Mouse (Mus musculus) right cerebral cortex, postnatal 36 days (tissue): ENCODE results near the gene Zfp655.
"Not testable (repeated sequence)": the region's sequence is repeated elsewhere in the genome, so short reads cannot be mapped to it uniquely, and the experiment has no call there.

Experiments used
- DNase-seq, 2 experiments: peaks; one replicate each; pipeline ENCODE4 v3.0.0; 2022; ENCODE audit warnings: low spot score in 2 of 2, mixed read lengths in 1 of 2

The Zfp655 gene

DNA sequence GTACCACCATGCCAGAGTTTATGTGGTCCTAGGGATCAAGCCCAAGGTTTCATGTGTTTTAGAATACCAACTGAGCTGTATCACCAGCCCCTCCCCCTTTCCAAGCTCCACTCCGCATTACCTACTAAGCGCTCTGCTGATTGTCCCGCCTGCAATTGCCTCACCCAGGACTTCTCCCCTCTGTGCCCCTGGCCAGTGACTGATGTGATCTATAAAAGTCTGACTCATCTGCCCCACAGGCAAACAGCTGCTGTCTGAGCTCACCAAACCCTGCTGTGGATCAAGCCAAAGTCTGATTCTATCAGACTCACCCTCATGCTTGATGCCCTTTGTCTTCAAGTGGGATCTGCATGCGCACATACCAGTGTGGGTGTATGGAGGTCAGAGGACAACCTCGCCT, 8.7 kb upstream of the Zfp655 start:
- DNase-seq, result no peak

DNA sequence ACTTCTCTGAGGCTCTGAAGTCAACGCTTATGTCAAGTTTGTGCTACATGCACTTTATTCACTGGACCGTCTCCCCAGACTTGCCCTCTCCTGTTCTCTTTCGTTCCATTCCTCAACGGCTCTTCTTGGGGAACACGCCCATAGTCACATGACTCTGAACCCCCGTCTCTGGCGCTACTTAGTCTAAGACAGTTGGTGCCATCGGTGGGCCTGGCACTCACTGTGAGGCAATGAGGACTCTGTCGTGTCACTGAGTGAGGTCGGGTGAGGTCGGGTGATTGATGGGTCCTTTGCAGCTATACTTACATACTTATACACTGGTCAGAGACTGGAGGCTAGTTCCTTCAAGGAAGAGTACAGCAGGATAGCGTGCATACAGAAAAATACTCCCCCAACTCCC, 8.1 kb upstream of the Zfp655 start:
- no peak for DNase-seq

DNA sequence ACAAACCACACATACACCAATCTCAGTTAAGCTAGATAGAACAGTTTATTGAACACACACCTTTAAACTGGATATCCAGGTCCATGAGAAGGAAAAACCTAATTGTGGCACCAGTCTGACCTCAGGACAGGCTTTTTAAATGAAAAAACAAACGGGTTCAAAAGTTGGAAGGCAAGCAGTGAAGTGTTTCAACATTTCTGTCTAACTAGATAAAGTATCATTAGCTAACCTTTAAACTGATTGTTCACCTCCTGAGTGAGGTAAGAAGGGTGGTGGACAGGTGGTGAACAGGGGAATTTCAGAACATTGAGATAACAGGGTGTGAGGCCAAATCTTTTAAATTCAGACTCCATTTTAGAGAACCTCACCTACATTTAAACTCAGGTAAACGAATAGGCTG, 5.1 kb upstream of the Zfp655 start:
- no peak for DNase-seq

DNA sequence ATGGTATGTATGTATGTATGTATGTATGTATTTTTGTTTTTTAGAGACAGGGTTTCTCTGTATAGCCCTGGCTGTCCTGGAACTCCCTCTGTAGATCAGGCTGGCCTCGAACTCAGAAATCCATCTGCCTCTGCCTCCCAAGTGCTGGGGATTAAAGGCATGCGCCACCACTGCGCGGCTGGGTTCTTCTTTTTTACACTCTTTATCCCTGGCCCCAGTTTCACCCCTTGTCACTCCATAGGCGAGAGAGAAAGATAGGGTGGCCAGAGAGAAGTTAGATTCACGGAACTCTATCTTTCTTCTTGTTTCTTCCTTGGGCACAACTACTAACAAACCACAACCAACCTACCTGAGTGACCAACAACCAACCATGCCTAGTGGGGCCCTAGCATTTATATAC, 2.2 kb upstream of the Zfp655 start:
- DNase-seq, result not testable (repeated sequence)

DNA sequence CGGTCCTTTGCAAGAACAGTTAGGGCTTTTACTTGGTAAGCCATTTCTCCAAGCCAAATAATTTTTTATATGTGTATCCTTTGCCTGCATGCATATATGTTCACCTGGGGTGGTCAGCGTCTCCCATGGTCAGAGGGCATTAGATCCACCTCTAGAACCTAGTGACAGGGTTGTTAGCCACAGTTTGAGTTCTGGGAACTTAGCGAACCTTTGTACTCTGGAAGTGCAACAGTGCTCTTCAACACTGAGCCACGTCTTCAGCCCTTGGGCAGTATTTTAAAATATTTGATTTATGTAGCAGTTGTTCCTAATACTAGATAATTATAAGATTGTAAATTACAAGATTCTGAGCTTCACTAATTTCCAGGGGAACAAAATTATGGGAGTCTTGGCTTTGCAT, 874 bp upstream of the Zfp655 start:
- no peak for DNase-seq

DNA sequence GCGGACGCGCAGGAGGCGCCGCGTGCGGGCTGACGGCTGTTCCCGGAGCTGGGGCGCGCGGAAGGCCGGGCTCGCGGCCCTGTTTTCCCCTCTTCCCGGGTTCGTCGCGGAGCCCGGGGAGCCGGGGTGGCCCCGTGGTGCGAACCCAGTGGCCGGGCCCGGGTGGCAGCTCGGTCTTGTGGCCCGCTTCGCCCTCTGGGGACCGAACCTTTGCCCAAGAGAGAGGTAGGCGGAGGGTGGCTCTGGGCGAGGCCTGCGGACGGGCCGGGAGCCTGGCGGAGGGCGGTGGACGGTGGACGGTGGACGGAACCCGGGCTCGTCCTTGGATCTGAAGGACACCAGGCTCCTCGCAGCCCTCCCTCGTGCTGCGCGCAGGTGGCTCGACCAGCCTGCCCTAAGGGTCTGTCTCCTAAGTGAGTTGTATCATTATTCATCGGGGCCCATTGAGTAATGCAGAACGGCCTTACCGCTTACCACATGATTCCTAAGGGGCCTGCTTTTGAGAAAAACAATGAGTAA, 437 bp downstream of the Zfp655 start:
- no peak for DNase-seq

DNA sequence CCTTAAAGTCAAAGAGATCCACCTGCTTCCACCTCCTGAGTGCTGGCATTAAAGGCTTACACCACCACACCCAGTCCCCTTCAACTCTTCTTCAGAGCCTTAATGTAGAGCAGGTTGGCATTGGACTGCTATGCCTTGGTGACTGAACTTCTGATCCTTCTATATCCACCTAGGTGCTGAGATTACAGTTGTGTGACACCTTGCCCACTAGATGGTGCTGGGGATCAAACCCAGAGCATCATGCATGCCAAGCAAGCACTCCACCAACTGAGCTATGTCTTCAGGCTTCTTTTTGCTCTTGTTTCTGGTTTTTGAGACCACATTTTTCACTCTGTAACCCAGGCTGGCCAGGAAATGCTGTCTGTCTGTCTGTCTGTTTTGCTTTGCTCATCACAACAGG, 3.1 kb downstream of the Zfp655 start:
- no peak for DNase-seq

DNA sequence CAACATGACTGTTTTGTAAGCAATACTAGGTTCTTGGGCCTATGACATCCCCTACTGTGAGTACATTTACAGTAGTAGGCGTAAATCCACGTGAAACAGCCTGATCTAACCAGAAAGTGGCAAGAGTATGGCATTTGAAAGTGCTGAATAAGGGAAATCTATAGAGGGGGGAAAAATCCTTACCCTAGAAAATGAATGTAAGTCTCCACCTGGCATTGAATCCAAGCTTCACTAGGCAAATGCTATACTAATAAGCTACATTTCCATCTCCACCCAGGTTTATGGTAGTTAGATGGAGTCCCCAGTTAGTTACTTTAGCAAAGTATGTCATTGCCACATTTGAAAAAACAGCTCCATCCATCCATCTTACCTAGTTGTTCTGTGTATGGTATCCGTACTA, 18.0 kb downstream of the Zfp655 start:
- no peak for DNase-seq

DNA sequence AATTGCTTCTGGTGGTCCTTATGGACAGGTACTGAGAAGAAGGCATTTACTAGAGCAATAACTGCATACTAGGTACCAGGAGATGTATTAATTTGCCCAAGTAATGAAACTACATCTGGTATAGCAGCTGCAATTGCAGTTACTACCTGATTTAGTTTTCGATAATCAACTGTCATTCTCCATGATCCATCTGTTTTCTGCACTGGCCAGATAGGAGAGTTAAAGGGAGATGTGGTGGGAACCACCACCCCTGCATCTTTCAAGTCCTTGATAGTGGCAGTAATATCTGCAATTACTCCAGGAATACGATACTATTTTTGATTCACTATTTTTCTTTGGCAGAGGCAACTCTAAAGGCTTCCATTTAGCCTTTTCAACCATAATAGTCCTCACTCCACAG, 42.1 kb downstream of the Zfp655 start:
- not testable (repeated sequence) for DNase-seq

DNA sequence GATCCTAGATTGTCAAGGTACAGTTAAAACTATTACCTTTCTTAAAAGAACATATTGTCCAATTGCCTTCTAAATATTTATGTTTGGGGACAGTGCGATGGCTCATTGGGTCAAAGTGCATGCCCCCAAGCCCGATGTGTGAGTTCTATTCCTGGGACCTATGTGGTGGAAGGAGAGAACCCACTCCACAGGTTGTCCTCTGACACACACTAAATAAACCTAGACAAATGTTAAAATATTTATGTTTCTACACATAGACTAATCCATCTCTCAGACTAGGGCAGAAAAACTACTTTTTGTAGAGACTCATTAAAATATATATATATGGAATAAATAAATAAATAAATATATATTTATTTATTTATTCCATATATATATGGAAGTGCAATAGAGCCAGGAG, 48.4 kb downstream of the Zfp655 start:
- no peak for DNase-seq

DNA sequence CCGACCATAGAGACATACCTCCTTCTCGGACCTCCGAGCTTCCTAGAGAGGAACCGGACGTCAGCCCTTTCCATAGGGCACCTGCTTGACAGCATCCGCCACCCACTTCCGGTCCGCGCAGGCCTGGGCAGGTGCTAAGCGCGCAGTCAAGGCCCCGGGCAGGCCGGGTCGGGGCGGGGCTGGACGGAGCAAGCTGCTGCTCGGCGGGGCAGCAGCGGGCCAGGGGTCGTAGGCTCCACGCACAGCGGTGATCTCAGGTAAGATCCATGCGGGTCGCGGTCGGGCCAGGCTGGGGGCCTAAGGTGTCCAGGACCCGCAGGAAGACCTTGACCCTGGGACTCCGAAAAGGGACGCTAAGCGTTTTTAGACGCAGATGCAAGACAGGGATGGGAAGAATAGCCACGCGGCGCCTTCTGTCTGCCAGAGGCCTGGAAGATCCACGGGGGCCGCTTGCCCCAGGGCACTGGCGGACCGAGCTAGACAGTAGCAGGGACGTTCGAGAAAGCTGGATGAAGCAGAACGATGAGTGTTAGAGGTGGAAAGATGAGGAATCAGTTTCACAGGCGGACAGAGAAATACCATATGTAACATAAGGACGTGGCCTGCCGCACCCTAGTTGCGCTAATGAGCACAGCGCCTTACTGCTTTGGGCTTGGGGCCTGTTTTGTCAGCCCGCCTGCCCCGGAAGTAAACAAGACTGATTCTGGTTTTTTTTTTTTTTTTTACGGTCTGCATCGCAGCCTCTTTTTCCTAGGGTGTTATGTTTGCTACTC, 49.0 kb downstream of the Zfp655 start, which contains the start of gene Zscan25:
Gene Zscan25 (plus strand): TSS at position 130 of the 773 bp plus-strand sequence.
- DNase-seq, result peak; percentile 90

DNA sequence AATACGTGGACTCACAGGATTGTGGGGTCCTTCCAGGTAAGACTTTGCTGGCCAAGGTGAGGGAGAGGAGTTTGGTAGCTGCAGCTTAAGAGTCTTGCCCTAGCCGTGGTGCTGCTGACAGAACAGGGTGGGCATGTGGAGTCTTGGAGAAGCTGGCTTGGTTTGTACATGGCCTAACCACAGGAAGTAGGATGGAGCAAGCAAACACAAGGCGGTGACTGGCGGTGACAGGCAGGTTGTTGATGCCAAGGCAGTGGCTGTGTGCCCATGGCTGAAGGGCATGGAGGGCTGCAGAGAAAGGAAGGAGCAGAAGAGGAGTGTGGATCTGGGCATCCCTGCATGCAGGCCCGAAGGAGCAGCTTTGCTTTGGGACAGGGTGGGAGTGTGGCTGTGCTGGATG, 56.9 kb downstream of the Zfp655 start:
- no peak for DNase-seq

DNA sequence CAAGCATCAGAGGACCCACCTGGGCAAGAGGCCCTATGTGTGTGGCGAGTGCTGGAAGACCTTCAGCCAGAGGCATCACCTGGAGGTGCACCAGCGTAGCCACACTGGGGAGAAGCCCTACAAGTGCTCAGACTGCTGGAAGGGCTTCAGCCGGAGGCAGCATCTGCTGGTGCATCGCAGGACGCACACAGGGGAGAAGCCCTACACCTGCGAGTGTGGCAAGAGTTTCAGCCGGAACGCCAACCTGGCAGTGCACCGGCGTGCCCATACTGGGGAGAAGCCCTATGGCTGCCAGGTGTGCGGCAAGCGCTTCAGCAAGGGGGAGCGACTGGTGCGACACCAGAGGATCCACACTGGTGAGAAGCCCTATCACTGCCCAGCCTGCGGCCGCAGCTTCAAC, 59.2 kb downstream of the Zfp655 start:
- DNase-seq, result no peak

DNA sequence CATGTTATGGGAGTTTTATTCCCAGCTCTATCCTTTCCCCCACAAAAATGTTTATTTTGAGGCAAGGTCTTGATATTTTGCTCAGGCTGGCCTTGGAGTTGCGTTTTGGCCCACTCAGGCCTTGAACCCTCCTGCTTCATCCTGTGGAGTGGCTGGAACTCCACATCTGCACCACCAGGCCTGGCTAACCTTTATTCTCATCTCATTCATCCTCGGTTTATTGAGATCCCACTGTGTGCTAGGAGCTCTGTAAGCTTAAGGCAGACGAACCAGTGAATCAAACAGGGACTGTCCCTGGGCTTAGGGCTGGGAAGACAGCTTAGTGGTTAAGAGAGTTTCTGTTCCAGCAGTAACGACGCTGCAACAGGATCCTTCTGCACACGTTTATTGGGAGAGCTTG, 60.9 kb downstream of the Zfp655 start:
- no peak for DNase-seq
